Mouse (Mus musculus) G1E (cell line): ENCODE data around the gene Abcg1.

Source experiments
- CTCF ChIP-seq: IDR thresholded peaks from 2 replicates; pipeline ENCODE4 v1.5.1; 2012; ENCODE audit warnings: low read depth, low read length, inconsistent platforms, mixed read lengths
- GATA1 ChIP-seq: IDR thresholded peaks from 2 replicates; pipeline ENCODE4 v1.6.1; 2012; ENCODE audit warnings: borderline replicate concordance, low read length, inconsistent platforms, mixed read lengths

DNA sequence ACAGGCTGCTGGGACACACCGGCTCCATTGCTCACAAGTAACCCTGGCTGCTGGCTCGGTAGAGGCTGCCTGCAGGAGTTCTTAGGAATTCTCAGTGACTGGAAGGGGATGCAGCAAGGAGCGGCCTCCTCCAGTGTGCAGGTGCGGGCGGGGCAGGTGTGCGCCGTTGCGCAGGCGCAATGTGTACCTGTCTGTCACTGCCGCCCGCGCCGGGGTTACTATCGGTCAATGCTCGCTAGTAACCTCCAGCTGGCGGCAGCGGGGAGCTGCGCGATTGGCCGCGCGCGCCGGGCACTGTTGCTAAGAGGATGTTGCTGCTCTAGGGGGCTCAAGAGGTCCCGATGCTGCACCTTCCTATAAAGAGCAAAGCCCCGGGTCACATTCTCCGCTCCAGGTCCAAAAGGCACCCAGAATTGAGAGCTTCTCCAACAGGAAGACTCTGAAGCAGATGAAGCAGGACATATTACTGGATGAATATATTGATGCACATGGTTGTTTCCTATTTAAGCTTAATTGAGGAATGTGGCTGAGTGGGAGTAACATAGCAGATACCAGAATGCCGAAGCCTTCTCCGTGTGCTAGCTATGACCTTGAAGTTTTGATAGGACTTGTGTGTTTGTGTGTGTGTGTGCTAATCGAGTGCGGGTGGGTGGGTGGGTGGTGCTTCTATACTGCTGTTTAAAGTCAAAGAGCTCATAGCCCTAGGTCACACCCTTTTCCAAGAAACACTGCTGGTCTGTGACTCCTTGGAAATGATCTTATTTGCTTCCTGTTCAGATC, 16.0 kb downstream of the Abcg1 start:
- TF ChIP-seq GATA1 (no peak), CTCF (no peak)
